Mouse (Mus musculus) skeletal muscle tissue, adult 2 months (tissue): ENCODE data around the gene Pde1a.
"Not testable (repeated sequence)": the region's sequence is repeated elsewhere in the genome, so short reads cannot be mapped to it uniquely, and the experiment has no call there.

Experiments
- DNase-seq: peaks from one replicate; pipeline ENCODE4 v3.0.0-alpha.2; 2012; ENCODE audit warnings: low read depth, low spot score

Gene Pde1a

GRCm38 (mm10) chr2:79964964-79965363, 164.3 kb downstream of the Pde1a start:
- DNase-seq, result no peak

- DNase-seq, result no peak
Observed at GRCm38 (mm10) chr2:79961421-79961820, 167.8 kb downstream of the Pde1a start.

GRCm38 (mm10) chr2:79957659-79958340, 171.5 kb downstream of the Pde1a start:
- no peak for DNase-seq

GRCm38 (mm10) chr2:79945898-79946675, 183.2 kb downstream of the Pde1a start:
- no peak for DNase-seq

- no peak for DNase-seq
Observed at GRCm38 (mm10) chr2:79934660-79935059, 194.6 kb downstream of the Pde1a start.

GRCm38 (mm10) chr2:79922356-79922755, 206.9 kb downstream of the Pde1a start:
- no peak for DNase-seq

- DNase-seq, result no peak
Observed at GRCm38 (mm10) chr2:79921375-79921774, 207.9 kb downstream of the Pde1a start.

GRCm38 (mm10) chr2:79920438-79920837, 208.8 kb downstream of the Pde1a start:
- DNase-seq, result no peak

GRCm38 (mm10) chr2:79901841-79902510, 227.3 kb downstream of the Pde1a start:
- DNase-seq, result no peak

- no peak for DNase-seq
Observed at GRCm38 (mm10) chr2:79898522-79898921, 230.7 kb downstream of the Pde1a start.

GRCm38 (mm10) chr2:79892829-79893228, 236.4 kb downstream of the Pde1a start:
- DNase-seq, result no peak

GRCm38 (mm10) chr2:79891760-79892570, 237.3 kb downstream of the Pde1a start:
- DNase-seq, result peak; percentile 11

GRCm38 (mm10) chr2:79890726-79891125, 238.5 kb downstream of the Pde1a start:
- DNase-seq, result no peak

GRCm38 (mm10) chr2:79883631-79884350, 245.5 kb downstream of the Pde1a start:
- DNase-seq, result no peak

GRCm38 (mm10) chr2:79883210-79883609, 246.0 kb downstream of the Pde1a start:
- no peak for DNase-seq

GRCm38 (mm10) chr2:79865275-79865999, 263.8 kb downstream of the Pde1a start:
- peak; percentile 25 for DNase-seq

GRCm38 (mm10) chr2:79856874-79857273, 272.4 kb downstream of the Pde1a start:
- no peak for DNase-seq

GRCm38 (mm10) chr2:79847396-79847795, 281.9 kb downstream of the Pde1a start:
- not testable (repeated sequence) for DNase-seq

GRCm38 (mm10) chr2:79839513-79839912, 289.7 kb downstream of the Pde1a start:
- no peak for DNase-seq

- DNase-seq, result no peak
Observed at GRCm38 (mm10) chr2:79839090-79839489, 290.2 kb downstream of the Pde1a start.
